Mouse (Mus musculus) forebrain, postnatal 0 days (tissue): ENCODE results near the gene C530008M17Rik. TPM values are rescaled to one million over a fixed set of nuclear protein-coding genes. Genes with fewer than 3 reads are reported as not detected.

Experiments
- ATAC-seq: fragments of 200-750 bp; cut with Nextera tagmentation; 2 replicates; pipeline ENCODE4 v1.8.0; 2017; ENCODE audit warnings: mild to moderate bottlenecking, moderate library complexity
- DNase-seq: peaks from one replicate; pipeline ENCODE4 v3.0.0-alpha.2; 2015
- H3K27ac ChIP-seq: fragments of 300-500 bp; sonication (generic); 2 replicates; pipeline ENCODE4 v1.5.1; 2014; ENCODE audit warnings: low read depth, mild to moderate bottlenecking, antibody characterized with exemption, low read length, moderate library complexity, mixed read lengths
- H3K27me3 ChIP-seq: fragments of 300-500 bp; sonication (generic); 2 replicates; pipeline ENCODE4 v1.6.1; 2014; ENCODE audit warnings: mild to moderate bottlenecking, low read length, mixed read lengths; ENCODE audit not compliant: insufficient read depth
- H3K36me3 ChIP-seq: fragments of 300-500 bp; sonication (generic); 2 replicates; pipeline ENCODE4 v1.6.1; 2014; ENCODE audit warnings: mild to moderate bottlenecking, moderate library complexity; ENCODE audit not compliant: insufficient read depth
- H3K4me1 ChIP-seq: fragments of 300-500 bp; sonication (generic); 2 replicates; pipeline ENCODE4 v1.6.1; 2014; ENCODE audit warnings: antibody characterized with exemption; ENCODE audit not compliant: insufficient read depth
- H3K4me2 ChIP-seq: fragments of 300-500 bp; sonication (generic); 2 replicates; pipeline ENCODE4 v1.6.1; 2014; ENCODE audit warnings: low read depth, mild to moderate bottlenecking, moderate library complexity
- H3K4me3 ChIP-seq: fragments of 300-500 bp; sonication (generic); 2 replicates; pipeline ENCODE4 v1.5.1; 2014; ENCODE audit warnings: low read depth, low read length, mixed read lengths
- H3K9ac ChIP-seq: fragments of 300-500 bp; sonication (generic); 2 replicates; pipeline ENCODE4 v1.6.1; 2014; ENCODE audit warnings: mild to moderate bottlenecking
- H3K9me3 ChIP-seq: fragments of 300-500 bp; sonication (generic); 2 replicates; pipeline ENCODE4 v1.6.1; 2016; ENCODE audit warnings: low read length
- CTCF ChIP-seq: sonication (generic); IDR thresholded peaks from 2 replicates; pipeline ENCODE4 v1.5.1; 2016; ENCODE audit warnings: antibody characterized with exemption, control low read depth, low read depth
- WGBS: fragments of 180-500 bp; shearing (Covaris S2); extraction: QIAGEN DNeasy Blood & Tissue Kit; methylation state at CpG from one replicate; pipeline ENCODE4 v1.1.7; 2014; 5-methylcytosine and 5-hydroxymethylcytosine counted together
- polyA plus RNA-seq: library from polyadenylated mRNA; unstranded; fragments of >200 nt; fragmentation: Nextera tagmentation; extraction: Ambion mirVana; gene quantifications from 2 replicates; pipeline ENCODE4 v1.2.1, GENCODE M21; 2015
- total RNA-seq: library from RNA; depleted of rRNA; stranded (reverse); fragments of >200 nt; gene quantifications from 2 replicates; pipeline ENCODE4 v1.2.3, GENCODE M21; 2014

C530008M17Rik gene
- total and polyA plus RNA-seq, 2 experiments from 2014 or later, result 63.6 to 87.4 TPM

- no peak overlapping the region for H3K9ac ChIP-seq
- no peak for TF ChIP-seq CTCF
- no peaks in the 10 kb centered on the region for H3K27me3 ChIP-seq
- H3K4me2 ChIP-seq, result no peak overlapping the region
- DNase-seq (no peak), ATAC-seq (no peak)
- 96% methylated on average over 2 of the region's 3 CpGs for WGBS
- peaks cover 10% of the 10 kb centered on the region; the same call in 1 of the 2 replicates for H3K4me1 ChIP-seq
- no peak overlapping the region for H3K4me3 ChIP-seq
- H3K36me3 ChIP-seq, result no peaks in the 10 kb centered on the region
- H3K9me3 ChIP-seq, result no peaks in the 10 kb centered on the region
- H3K27ac ChIP-seq, result no peak overlapping the region
Observed at GRCm38 (mm10) chr5:76680959-76681358, 24.6 kb downstream of the C530008M17Rik start.

GRCm38 (mm10) chr5:76681895-76682656, 25.8 kb downstream of the C530008M17Rik start:
- ATAC-seq, result no peak
- H3K27ac ChIP-seq, result no peak overlapping the region
- WGBS, result 66% methylated on average over 4 of the region's 4 CpGs

GRCm38 (mm10) chr5:76683455-76683854, 27.1 kb downstream of the C530008M17Rik start:
- TF ChIP-seq CTCF, result no peak
- ATAC-seq (peak; percentile 30; the same call in 1 of the 2 replicates), DNase-seq (no peak)
- Histone ChIP-seq H3K4me2 (no peak overlapping the region), H3K4me1 (peaks cover 10% of the 10 kb centered on the region; the same call in 1 of the 2 replicates), H3K4me3 (no peak overlapping the region), H3K27me3 (no peaks in the 10 kb centered on the region), H3K9ac (no peak overlapping the region), H3K9me3 (no peaks in the 10 kb centered on the region), H3K36me3 (no peaks in the 10 kb centered on the region), H3K27ac (peak overlapping the region; percentile 45; the same call in 1 of the 2 replicates)
- 47% methylated on average over 5 of the region's 5 CpGs for WGBS

More at GRCm38 (mm10) chr5:76681895-76682656, 25.8 kb downstream of the C530008M17Rik start:
- no peaks in the 10 kb centered on the region for H3K27me3 ChIP-seq
- H3K9ac ChIP-seq, result no peak overlapping the region
- no peaks in the 10 kb centered on the region for H3K9me3 ChIP-seq
- H3K36me3 ChIP-seq, result no peaks in the 10 kb centered on the region
- H3K4me3 ChIP-seq, result no peak overlapping the region
- DNase-seq, result no peak
- no peak overlapping the region for H3K4me2 ChIP-seq
- peaks cover 10% of the 10 kb centered on the region; the same call in 1 of the 2 replicates for H3K4me1 ChIP-seq
- TF ChIP-seq CTCF, result no peak

- H3K27me3 ChIP-seq, result no peaks in the 10 kb centered on the region
- H3K4me1 ChIP-seq, result peaks cover 10% of the 10 kb centered on the region; the same call in 1 of the 2 replicates
- no peaks in the 10 kb centered on the region for H3K36me3 ChIP-seq
- no peak for TF ChIP-seq CTCF
- no peak overlapping the region for H3K9ac ChIP-seq
- DNase-seq (no peak), ATAC-seq (no peak)
- H3K4me3 ChIP-seq, result no peak overlapping the region
- no peak overlapping the region for H3K27ac ChIP-seq
- 91% methylated on average over 15 of the region's 15 CpGs for WGBS
- no peak overlapping the region for H3K4me2 ChIP-seq
- no peaks in the 10 kb centered on the region for H3K9me3 ChIP-seq
Observed at GRCm38 (mm10) chr5:76684658-76685605, 28.6 kb downstream of the C530008M17Rik start.

GRCm38 (mm10) chr5:76687961-76688600, 31.8 kb downstream of the C530008M17Rik start:
- no peaks in the 10 kb centered on the region for H3K27me3 ChIP-seq
- H3K27ac ChIP-seq, result no peak overlapping the region
- H3K9ac ChIP-seq, result no peak overlapping the region
- DNase-seq (no peak), ATAC-seq (no peak)
- peaks cover 4% of the 10 kb centered on the region; the same call in 1 of the 2 replicates for H3K4me1 ChIP-seq
- WGBS, result 89% methylated on average over 10 of the region's 10 CpGs
- H3K4me2 ChIP-seq, result no peak overlapping the region
- no peak for TF ChIP-seq CTCF
- H3K4me3 ChIP-seq, result no peak overlapping the region
- no peaks in the 10 kb centered on the region for H3K9me3 ChIP-seq
- no peaks in the 10 kb centered on the region for H3K36me3 ChIP-seq

- Histone ChIP-seq H3K27ac (no peak overlapping the region), H3K9ac (no peak overlapping the region), H3K4me1 (no peaks in the 10 kb centered on the region), H3K4me2 (no peak overlapping the region), H3K36me3 (no peaks in the 10 kb centered on the region), H3K27me3 (no peaks in the 10 kb centered on the region), H3K9me3 (no peaks in the 10 kb centered on the region), H3K4me3 (no peak overlapping the region)
- TF ChIP-seq CTCF, result no peak
- no peak for ATAC-seq
- 66% methylated on average over 6 of the region's 6 CpGs for WGBS
- DNase-seq, result no peak
Observed at GRCm38 (mm10) chr5:76688643-76689042, 32.3 kb downstream of the C530008M17Rik start.
